Mouse (Mus musculus): ENCODE measurements around the gene Prex1.

- TF ChIP-seq POLR2A (IDR thresholded peaks at IDR 0.05; ENCODE audit: borderline replicate concordance, control insufficient read depth, low read depth, low read length): no peak
- no peak for TF ChIP-seq CTCF (IDR thresholded peaks at IDR 0.05; ENCODE audit: control insufficient read depth, insufficient read depth, low read length)
These were observed 75.4 kb downstream of the Prex1 start for GRCm38 (mm10) chr2:166638079-166638800.

All from bone marrow, adult 2 months (tissue).